Mouse (Mus musculus): ENCODE measurements around the gene Ms4a14. TPM values are rescaled to one million over a fixed set of nuclear protein-coding genes. Genes with fewer than 3 reads are reported as not detected.
"Not testable (repeated sequence)": the region's sequence is repeated elsewhere in the genome, so short reads cannot be mapped to it uniquely, and the experiment has no call there.

The Ms4a14 gene
- polyA plus RNA-seq, 2 experiments, result 0.02 TPM; not detected in 1

DNA sequence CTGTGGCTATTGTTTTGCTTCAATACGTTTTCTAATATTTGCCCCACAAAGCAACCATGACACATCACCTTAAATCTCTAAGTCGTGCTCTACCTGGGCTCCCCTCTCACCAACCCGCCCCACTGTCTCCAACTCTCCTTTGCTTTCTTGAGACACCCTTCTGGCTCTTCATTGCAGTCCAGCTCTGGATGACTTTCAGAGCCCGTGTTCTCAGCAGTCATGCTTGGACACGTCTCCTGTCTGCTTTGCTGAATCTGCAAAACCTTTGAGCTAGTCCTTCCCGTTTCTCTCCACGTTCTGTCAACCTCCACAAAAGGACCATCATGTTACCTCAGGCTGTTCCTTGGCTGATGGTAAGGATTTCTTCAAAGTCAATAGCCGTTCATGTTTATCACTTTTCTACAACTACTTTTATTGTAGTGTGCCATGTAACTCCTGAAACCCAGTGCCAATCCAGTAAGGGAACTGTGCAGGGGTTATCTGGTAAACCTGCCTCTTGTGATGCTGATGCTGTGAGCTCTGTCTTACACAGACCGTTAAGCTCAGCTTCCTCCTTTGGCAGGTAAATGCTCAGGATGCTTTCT is 49.6 kb downstream of the Ms4a14 start:
- Histone ChIP-seq H3K27me3 (ENCODE audit: control insufficient read depth, insufficient read depth, low read length) (no peaks in the 10 kb centered on the region), H3K27ac (no peak overlapping the region), H3K9ac (replicated peaks) (no peak overlapping the region), H3K4me3 (ENCODE audit: insufficient read depth in 1 of 2, low read depth in 2 of 2, low read length in 2 of 2) (no peak overlapping the region), H3K4me1 (replicated peaks; ENCODE audit: control insufficient read depth in 2 of 2, insufficient read depth in 2 of 2, low read length in 1 of 2) (no peaks in the 10 kb centered on the region), H3K9me3 (ENCODE audit: control insufficient read depth, low read length) (no peaks in the 10 kb centered on the region), H3K36me3 (replicated peaks; ENCODE audit: control insufficient read depth, insufficient read depth, low read depth) (no peaks in the 10 kb centered on the region), H3K4me2 (ENCODE audit: low read depth) (no peak overlapping the region)
- DNase-seq (ENCODE audit: low read depth in 3 of 3, low spot score in 3 of 3) (no peak), ATAC-seq (ENCODE audit: insufficient read depth) (no peak)
- no peak for TF ChIP-seq CTCF (IDR thresholded peaks at IDR 0.05; ENCODE audit: low read depth)
- no peak for TF ChIP-seq EP300 (IDR thresholded peaks at IDR 0.05; ENCODE audit: low read depth)
- 61% methylated on average over 9 of the region's 9 CpGs for WGBS (ENCODE audit: insufficient replicate concordance)

- DNase-seq (ENCODE audit: low read depth in 3 of 3, low spot score in 3 of 3) (no peak), ATAC-seq (ENCODE audit: insufficient read depth) (no peak)
- Histone ChIP-seq H3K36me3 (replicated peaks; ENCODE audit: control insufficient read depth, insufficient read depth, low read depth) (no peaks in the 10 kb centered on the region), H3K9me3 (ENCODE audit: control insufficient read depth, low read length) (no peaks in the 10 kb centered on the region), H3K27ac (no peak overlapping the region), H3K4me3 (ENCODE audit: insufficient read depth in 1 of 2, low read depth in 2 of 2, low read length in 2 of 2) (no peak overlapping the region), H3K27me3 (ENCODE audit: control insufficient read depth, insufficient read depth, low read length) (no peaks in the 10 kb centered on the region), H3K4me2 (ENCODE audit: low read depth) (no peak overlapping the region), H3K4me1 (replicated peaks; ENCODE audit: control insufficient read depth in 2 of 2, insufficient read depth in 2 of 2, low read length in 1 of 2) (no peaks in the 10 kb centered on the region), H3K9ac (replicated peaks) (no peak overlapping the region)
- TF ChIP-seq EP300 (IDR thresholded peaks at IDR 0.05; ENCODE audit: low read depth), result no peak
- TF ChIP-seq CTCF (IDR thresholded peaks at IDR 0.05; ENCODE audit: low read depth), result no peak
- WGBS (ENCODE audit: insufficient replicate concordance), result 25% methylated on average over 3 of the region's 3 CpGs
Observed at GRCm38 (mm10) chr19:11263549-11263948, 50.7 kb downstream of the Ms4a14 start.

DNA sequence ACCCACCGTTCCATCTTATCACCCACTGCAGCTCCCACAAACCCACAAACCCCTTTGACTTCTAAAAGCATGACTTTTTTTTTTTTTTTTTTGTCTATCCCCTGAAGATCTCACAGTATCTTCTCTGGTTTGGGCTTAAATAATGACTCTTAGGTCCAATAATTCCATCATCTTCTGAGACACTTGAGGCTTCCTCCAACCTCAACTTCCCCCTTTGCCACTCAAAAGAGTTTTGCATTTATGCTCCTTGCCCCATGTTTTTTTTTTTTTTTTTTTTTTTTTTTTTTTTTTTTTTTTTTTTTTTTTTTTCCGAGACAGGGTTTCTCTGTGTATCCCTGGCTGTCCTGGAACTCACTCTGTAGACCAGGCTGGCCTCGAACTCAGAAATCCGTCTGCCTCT is 51.3 kb downstream of the Ms4a14 start:
- not testable (repeated sequence) for H3K4me3 ChIP-seq (ENCODE audit: insufficient read depth in 1 of 2, low read depth in 2 of 2, low read length in 2 of 2)
- WGBS (ENCODE audit: insufficient replicate concordance), result 31% methylated on average over 4 of the region's 4 CpGs

DNA sequence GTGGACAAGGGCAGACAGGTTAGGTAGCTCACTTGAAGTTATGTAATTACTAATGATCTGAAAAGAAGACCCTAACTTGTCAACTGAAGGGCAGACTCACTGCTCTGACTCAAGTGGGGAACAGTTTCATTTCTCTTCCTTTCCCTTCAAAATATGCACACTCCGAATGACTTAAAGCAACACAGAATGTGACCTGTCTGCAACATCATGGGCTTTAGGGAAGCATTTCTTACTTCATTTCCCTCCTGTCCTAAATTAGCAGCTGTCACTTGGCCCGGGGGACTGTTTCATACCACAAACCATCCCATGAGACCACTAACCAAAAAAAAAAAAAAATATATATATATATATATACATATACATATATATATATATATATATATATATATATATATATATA is 52.7 kb downstream of the Ms4a14 start:
- Histone ChIP-seq H3K27ac (no peak overlapping the region), H3K27me3 (ENCODE audit: control insufficient read depth, insufficient read depth, low read length) (no peaks in the 10 kb centered on the region), H3K9me3 (ENCODE audit: control insufficient read depth, low read length) (no peaks in the 10 kb centered on the region), H3K9ac (replicated peaks) (no peak overlapping the region), H3K36me3 (replicated peaks; ENCODE audit: control insufficient read depth, insufficient read depth, low read depth) (no peaks in the 10 kb centered on the region), H3K4me2 (ENCODE audit: low read depth) (no peak overlapping the region), H3K4me1 (replicated peaks; ENCODE audit: control insufficient read depth in 2 of 2, insufficient read depth in 2 of 2, low read length in 1 of 2) (no peaks in the 10 kb centered on the region), H3K4me3 (ENCODE audit: insufficient read depth in 1 of 2, low read depth in 2 of 2, low read length in 2 of 2) (no peak overlapping the region)
- ATAC-seq (ENCODE audit: insufficient read depth) (no peak), DNase-seq (ENCODE audit: low read depth in 3 of 3, low spot score in 3 of 3) (no peak)
- whole genome bisulfite sequencing (ENCODE audit: insufficient replicate concordance), result 28% methylated on average over 2 of the region's 2 CpGs
- TF ChIP-seq EP300 (IDR thresholded peaks at IDR 0.05; ENCODE audit: low read depth) (no peak), CTCF (IDR thresholded peaks at IDR 0.05; ENCODE audit: low read depth) (no peak)

More for the DNA sequence above, 51.3 kb downstream of the Ms4a14 start:
- DNase-seq (ENCODE audit: low read depth in 3 of 3, low spot score in 3 of 3); H3K4me2 ChIP-seq (ENCODE audit: low read depth); H3K27ac ChIP-seq; ATAC-seq (ENCODE audit: insufficient read depth); H3K9ac ChIP-seq (replicated peaks); H3K9me3 ChIP-seq (ENCODE audit: control insufficient read depth, low read length); H3K36me3 ChIP-seq (replicated peaks; ENCODE audit: control insufficient read depth, insufficient read depth, low read depth); H3K27me3 ChIP-seq (ENCODE audit: control insufficient read depth, insufficient read depth, low read length); H3K4me1 ChIP-seq (replicated peaks; ENCODE audit: control insufficient read depth in 2 of 2, insufficient read depth in 2 of 2, low read length in 1 of 2): not testable (repeated sequence)

Other genes with a start within 250 kb of the Ms4a14 start
- gene Ms4a8a, start 233.4 kb downstream of the Ms4a14 start, polyA plus RNA-seq (2012; rRNA removed), result 0.08 and 0.25 TPM in 2 replicates
- 0.11 TPM in 1 of 2 replicates, not detected in the other for gene Ms4a8a, start 233.4 kb downstream of the Ms4a14 start, polyA plus RNA-seq (2014; fragmentation: Nextera tagmentation; extraction: Ambion mirVana)
- not detected in 2 replicates for gene 1700017D01Rik, start 183.6 kb downstream of the Ms4a14 start, polyA plus RNA-seq (2012; rRNA removed)
- not detected in 2 replicates for gene 1700017D01Rik, start 183.6 kb downstream of the Ms4a14 start, polyA plus RNA-seq (2014; fragmentation: Nextera tagmentation; extraction: Ambion mirVana)
- not detected in 2 replicates for gene 1700025F22Rik, start 149.1 kb downstream of the Ms4a14 start, polyA plus RNA-seq (2012; rRNA removed)
- not detected in 2 replicates for gene 1700025F22Rik, start 149.1 kb downstream of the Ms4a14 start, polyA plus RNA-seq (2014; fragmentation: Nextera tagmentation; extraction: Ambion mirVana)
- not detected in 2 replicates for gene Ms4a13, start 117.7 kb downstream of the Ms4a14 start, polyA plus RNA-seq (2012; rRNA removed)
- not detected in 2 replicates for gene Ms4a13, start 117.7 kb downstream of the Ms4a14 start, polyA plus RNA-seq (2014; fragmentation: Nextera tagmentation; extraction: Ambion mirVana)
- gene Ms4a12, start 82.0 kb downstream of the Ms4a14 start, polyA plus RNA-seq (2012; rRNA removed), result not detected in 2 replicates
- not detected in 2 replicates for gene Ms4a12, start 82.0 kb downstream of the Ms4a14 start, polyA plus RNA-seq (2014; fragmentation: Nextera tagmentation; extraction: Ambion mirVana)
- not detected in 2 replicates for gene Ms4a1, start 48.2 kb downstream of the Ms4a14 start, polyA plus RNA-seq (2012; rRNA removed)
- not detected in 2 replicates for gene Ms4a1, start 48.2 kb downstream of the Ms4a14 start, polyA plus RNA-seq (2014; fragmentation: Nextera tagmentation; extraction: Ambion mirVana)
- gene Ms4a5, start 30.6 kb downstream of the Ms4a14 start, polyA plus RNA-seq (2012; rRNA removed), result not detected in 2 replicates
- gene Ms4a5, start 30.6 kb downstream of the Ms4a14 start, polyA plus RNA-seq (2014; fragmentation: Nextera tagmentation; extraction: Ambion mirVana), result not detected in 2 replicates
- gene Ms4a7, start 21.7 kb upstream of the Ms4a14 start, polyA plus RNA-seq (2012; rRNA removed), result 0.48 and 0.61 TPM in 2 replicates
- 0.75 and 1.4 TPM in 2 replicates for gene Ms4a7, start 21.7 kb upstream of the Ms4a14 start, polyA plus RNA-seq (2014; fragmentation: Nextera tagmentation; extraction: Ambion mirVana)
- 0.19 and 0.25 TPM in 2 replicates for gene Ms4a4a, start 61.1 kb upstream of the Ms4a14 start, polyA plus RNA-seq (2012; rRNA removed)
- gene Ms4a4a, start 61.1 kb upstream of the Ms4a14 start, polyA plus RNA-seq (2014; fragmentation: Nextera tagmentation; extraction: Ambion mirVana), result 0.32 TPM in 1 of 2 replicates, not detected in the other
- 0.32 and 0.36 TPM in 2 replicates for gene Ms4a4c, start 90.3 kb upstream of the Ms4a14 start, polyA plus RNA-seq (2012; rRNA removed)
- 0.85 and 1.5 TPM in 2 replicates for gene Ms4a4c, start 90.3 kb upstream of the Ms4a14 start, polyA plus RNA-seq (2014; fragmentation: Nextera tagmentation; extraction: Ambion mirVana)
- gene Ms4a4b, start 129.1 kb upstream of the Ms4a14 start, polyA plus RNA-seq (2012; rRNA removed), result 0.30 and 0.34 TPM in 2 replicates
- 0.14 and 0.30 TPM in 2 replicates for gene Ms4a4b, start 129.1 kb upstream of the Ms4a14 start, polyA plus RNA-seq (2014; fragmentation: Nextera tagmentation; extraction: Ambion mirVana)
- 2.8 and 4.2 TPM in 2 replicates for gene Ms4a6c, start 154.9 kb upstream of the Ms4a14 start, polyA plus RNA-seq (2012; rRNA removed)
- 6.0 and 6.3 TPM in 2 replicates for gene Ms4a6c, start 154.9 kb upstream of the Ms4a14 start, polyA plus RNA-seq (2014; fragmentation: Nextera tagmentation; extraction: Ambion mirVana)
- gene Gm8369, start 171.5 kb upstream of the Ms4a14 start, polyA plus RNA-seq (2012; rRNA removed), result 0.07 TPM in 1 of 2 replicates, not detected in the other
- gene Gm8369, start 171.5 kb upstream of the Ms4a14 start, polyA plus RNA-seq (2014; fragmentation: Nextera tagmentation; extraction: Ambion mirVana), result not detected in 2 replicates
- gene Ms4a6b, start 202.1 kb upstream of the Ms4a14 start, polyA plus RNA-seq (2012; rRNA removed), result 0.74 and 1.7 TPM in 2 replicates
- gene Ms4a6b, start 202.1 kb upstream of the Ms4a14 start, polyA plus RNA-seq (2014; fragmentation: Nextera tagmentation; extraction: Ambion mirVana), result 2.1 and 2.2 TPM in 2 replicates
- 0.09 and 0.12 TPM in 2 replicates for gene Ms4a4d, start 222.3 kb upstream of the Ms4a14 start, polyA plus RNA-seq (2012; rRNA removed)
- gene Ms4a4d, start 222.3 kb upstream of the Ms4a14 start, polyA plus RNA-seq (2014; fragmentation: Nextera tagmentation; extraction: Ambion mirVana), result 0.20 TPM in 2 replicates

Data from liver, embryonic 14.5 days (tissue).